Mouse (Mus musculus) intestine, postnatal 0 days (tissue): ENCODE measurements around the gene Tmem268. TPM values are rescaled to one million over a fixed set of nuclear protein-coding genes. Genes with fewer than 3 reads are reported as not detected.

ENCODE experiments used
- ATAC-seq: fragments of 200-750 bp; cut with Nextera tagmentation; 2 replicates; pipeline ENCODE4 v1.8.0; 2017; ENCODE audit warnings: mild to moderate bottlenecking, moderate TSS enrichment, moderate library complexity
- H3K27ac ChIP-seq: fragments of 300-500 bp; sonication (generic); 2 replicates; pipeline ENCODE4 v1.5.1; 2014; ENCODE audit warnings: mild to moderate bottlenecking, low read depth, low read length, moderate library complexity
- H3K27me3 ChIP-seq: fragments of 300-500 bp; sonication (generic); replicated peaks from 2 replicates; pipeline ENCODE4 v1.6.1; 2014; ENCODE audit warnings: low read length, mixed read lengths; ENCODE audit not compliant: control insufficient read depth, insufficient read depth
- H3K36me3 ChIP-seq: fragments of 300-500 bp; sonication (generic); 2 replicates; pipeline ENCODE4 v1.6.1; 2014; ENCODE audit warnings: mild to moderate bottlenecking, moderate library complexity; ENCODE audit not compliant: control insufficient read depth, insufficient read depth
- H3K4me1 ChIP-seq: fragments of 300-500 bp; sonication (generic); replicated peaks from 2 replicates; pipeline ENCODE4 v1.6.1; 2014; ENCODE audit warnings: antibody characterized with exemption, low read length, mixed read lengths; ENCODE audit not compliant: control insufficient read depth, insufficient read depth
- H3K4me2 ChIP-seq: fragments of 300-500 bp; sonication (generic); replicated peaks from 2 replicates; pipeline ENCODE4 v1.6.1; 2014; ENCODE audit warnings: low read depth, mild to moderate bottlenecking, moderate library complexity
- H3K4me3 ChIP-seq: fragments of 300-500 bp; sonication (generic); 2 replicates; pipeline ENCODE4 v1.5.1; 2014; ENCODE audit warnings: low read depth, low read length
- H3K9ac ChIP-seq: fragments of 300-500 bp; sonication (generic); 2 replicates; pipeline ENCODE4 v1.6.1; 2014; ENCODE audit warnings: mild to moderate bottlenecking, low read depth, low read length
- H3K9me3 ChIP-seq: fragments of 300-500 bp; sonication (generic); 2 replicates; pipeline ENCODE4 v1.6.1; 2016; ENCODE audit warnings: mixed run types; ENCODE audit not compliant: control insufficient read depth
- CTCF ChIP-seq: sonication (generic); IDR thresholded peaks from 2 replicates; pipeline ENCODE4 v1.5.1; 2016; ENCODE audit warnings: low read depth, mild to moderate bottlenecking, control low read depth, antibody characterized with exemption, moderate library complexity
- WGBS: fragments of 180-500 bp; shearing (Covaris S2); extraction: QIAGEN DNeasy Blood & Tissue Kit; methylation state at CpG from one replicate; pipeline ENCODE4 v1.1.7; 2014; 5-methylcytosine and 5-hydroxymethylcytosine counted together
- polyA plus RNA-seq: library from polyadenylated mRNA; unstranded; fragments of >200 nt; fragmentation: Nextera tagmentation; extraction: Ambion mirVana; gene quantifications from 2 replicates; pipeline ENCODE4 v1.2.1, GENCODE M21; 2015

Tmem268 gene
- polyA plus RNA-seq, 1 experiment from 2014 or later = 15.5 TPM

DNA sequence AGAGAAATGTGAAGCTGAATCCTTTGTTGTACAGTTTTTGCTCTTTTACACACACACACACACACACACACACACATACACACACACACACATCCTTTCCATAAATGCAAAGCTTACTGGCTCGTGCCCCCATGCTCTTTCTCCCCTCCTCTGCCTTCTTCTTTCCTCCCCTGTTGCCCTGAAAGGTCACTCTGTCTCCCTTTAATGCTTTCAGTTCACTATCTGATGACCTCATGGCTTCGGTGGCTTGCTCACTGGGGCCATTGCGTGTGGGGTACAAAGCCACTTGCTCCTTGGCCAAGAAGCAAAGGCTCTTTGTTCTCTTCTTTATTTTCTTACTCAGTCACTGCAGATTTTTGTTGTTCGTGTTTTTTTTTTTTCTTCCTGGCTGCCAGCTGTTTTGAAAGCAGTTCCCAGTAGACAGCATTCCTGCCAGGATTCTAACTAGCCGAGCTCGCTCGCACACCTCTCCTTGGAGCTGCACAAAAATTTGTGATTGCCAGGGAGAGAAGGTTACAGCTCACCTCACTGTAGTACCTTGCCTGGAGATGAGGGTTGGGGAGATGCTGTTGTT, 11.7 kb downstream of the Tmem268 start:
- H3K27ac ChIP-seq = no peak overlapping the region
- no peaks in the 10 kb centered on the region for H3K27me3 ChIP-seq
- H3K9ac ChIP-seq = no peak overlapping the region
- ATAC-seq = no peak
- WGBS = 50% methylated on average over 7 of the region's 7 CpGs
- no peaks in the 10 kb centered on the region for H3K9me3 ChIP-seq
- no peaks in the 10 kb centered on the region for H3K4me1 ChIP-seq
- no peak for TF ChIP-seq CTCF
- H3K4me2 ChIP-seq = no peak overlapping the region
- H3K4me3 ChIP-seq = no peak overlapping the region
- H3K36me3 ChIP-seq = peaks cover 71% of the 10 kb centered on the region

DNA sequence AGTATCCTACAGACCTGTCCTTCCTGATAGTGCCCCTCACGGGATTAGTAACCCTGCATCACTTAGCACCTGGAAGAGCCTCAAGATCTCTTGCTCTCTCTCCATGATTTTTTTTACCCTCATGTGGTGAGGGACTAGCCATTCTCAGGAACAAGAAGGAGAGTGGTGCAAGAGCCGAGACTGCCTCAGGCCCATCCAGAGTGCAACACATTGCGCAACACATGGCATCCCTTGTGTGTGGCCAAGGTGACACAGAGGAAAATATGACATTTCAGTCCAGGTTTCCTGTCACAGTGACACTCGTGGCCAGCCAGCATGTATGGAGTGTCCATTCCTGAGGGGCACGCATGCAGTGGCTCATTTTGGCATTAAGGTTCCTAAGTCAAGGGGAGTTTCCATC, 14.0 kb downstream of the Tmem268 start:
- no peak for TF ChIP-seq CTCF
- Histone ChIP-seq H3K9me3 (no peaks in the 10 kb centered on the region), H3K4me2 (no peak overlapping the region), H3K4me3 (no peak overlapping the region), H3K9ac (no peak overlapping the region), H3K27ac (no peak overlapping the region), H3K27me3 (no peaks in the 10 kb centered on the region), H3K36me3 (peaks cover 61% of the 10 kb centered on the region), H3K4me1 (no peaks in the 10 kb centered on the region)
- 87% methylated on average over 5 of the region's 5 CpGs for WGBS
- no peak for ATAC-seq

DNA sequence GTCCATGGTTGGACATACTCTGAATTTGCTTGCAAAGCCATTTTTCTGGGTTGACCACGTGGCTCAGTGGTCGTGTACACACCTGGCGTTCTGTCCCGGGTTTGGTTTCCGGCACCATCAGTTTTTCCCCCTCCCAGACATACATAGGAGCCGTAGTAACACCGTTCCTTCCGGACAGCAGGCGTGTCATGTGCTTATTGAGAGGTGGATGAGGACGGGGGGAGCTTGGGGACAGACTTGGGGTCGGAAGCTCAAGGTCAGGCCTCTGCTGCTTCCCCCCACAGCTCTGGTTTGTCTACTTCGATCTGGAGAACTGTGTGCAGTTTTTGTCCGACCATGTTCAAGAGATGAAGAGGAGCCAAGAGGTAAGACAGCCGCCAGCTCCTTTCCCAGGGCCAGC, 21.1 kb downstream of the Tmem268 start:
- H3K4me2 ChIP-seq = no peak overlapping the region
- TF ChIP-seq CTCF = no peak
- peaks cover 36% of the 10 kb centered on the region for H3K36me3 ChIP-seq
- no peaks in the 10 kb centered on the region for H3K4me1 ChIP-seq
- no peak overlapping the region for H3K9ac ChIP-seq
- no peak for ATAC-seq
- no peaks in the 10 kb centered on the region for H3K27me3 ChIP-seq
- 84% methylated on average over 14 of the region's 14 CpGs for WGBS
- H3K9me3 ChIP-seq = no peaks in the 10 kb centered on the region
- H3K27ac ChIP-seq = no peak overlapping the region
- H3K4me3 ChIP-seq = no peak overlapping the region

DNA sequence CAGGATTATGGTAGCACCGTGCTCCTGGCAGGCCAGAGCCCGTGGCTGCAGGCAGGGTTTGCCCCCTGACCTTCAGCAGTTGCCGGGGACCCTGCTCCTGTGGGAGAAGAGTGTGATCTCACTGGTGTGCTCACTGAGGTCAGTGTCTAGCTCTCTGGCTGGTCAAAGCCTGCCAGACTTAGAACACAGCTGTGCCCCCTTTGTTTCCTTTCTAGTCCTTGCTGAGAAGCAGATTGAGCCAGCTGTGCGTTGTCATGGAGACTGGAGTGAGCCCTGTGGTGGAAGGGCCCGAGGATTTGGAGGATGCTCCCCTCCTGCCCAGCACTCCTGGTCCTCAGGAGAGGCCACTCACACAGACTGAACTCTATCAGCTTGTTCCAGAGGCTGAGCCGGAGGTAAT, 21.5 kb downstream of the Tmem268 start:
- Histone ChIP-seq H3K4me3 (no peak overlapping the region), H3K27ac (no peak overlapping the region), H3K27me3 (no peaks in the 10 kb centered on the region), H3K9ac (no peak overlapping the region), H3K9me3 (no peaks in the 10 kb centered on the region), H3K36me3 (peaks cover 39% of the 10 kb centered on the region), H3K4me2 (no peak overlapping the region), H3K4me1 (no peaks in the 10 kb centered on the region)
- TF ChIP-seq CTCF = no peak
- no peak for ATAC-seq
- 69% methylated on average over 6 of the region's 6 CpGs for WGBS

DNA sequence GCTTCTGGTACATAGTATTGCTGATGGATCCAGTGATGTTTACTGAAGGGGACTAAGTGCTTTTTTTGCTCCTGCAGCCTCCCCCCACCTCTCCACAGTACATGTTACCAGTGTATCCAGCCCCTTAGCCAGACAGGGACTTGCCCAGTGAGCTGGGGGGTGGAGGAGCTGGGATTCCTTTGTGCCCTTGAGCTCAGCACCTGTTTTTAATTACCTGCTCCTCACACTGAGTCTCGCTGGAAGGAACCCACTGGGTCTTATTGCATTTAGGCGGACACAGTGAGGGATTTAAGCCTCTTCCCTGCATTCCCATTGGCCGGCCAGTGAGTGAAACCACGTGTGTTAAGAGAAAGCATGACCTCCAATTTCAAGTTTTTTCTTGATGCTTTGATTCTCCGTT, 24.0 kb downstream of the Tmem268 start:
- Histone ChIP-seq H3K27ac (no peak overlapping the region), H3K36me3 (peaks cover 35% of the 10 kb centered on the region), H3K9ac (no peak overlapping the region), H3K9me3 (no peaks in the 10 kb centered on the region), H3K4me1 (no peaks in the 10 kb centered on the region), H3K4me3 (no peak overlapping the region), H3K4me2 (no peak overlapping the region), H3K27me3 (no peaks in the 10 kb centered on the region)
- no peak for TF ChIP-seq CTCF
- no peak for ATAC-seq
- 85% methylated on average over 5 of the region's 5 CpGs for WGBS

DNA sequence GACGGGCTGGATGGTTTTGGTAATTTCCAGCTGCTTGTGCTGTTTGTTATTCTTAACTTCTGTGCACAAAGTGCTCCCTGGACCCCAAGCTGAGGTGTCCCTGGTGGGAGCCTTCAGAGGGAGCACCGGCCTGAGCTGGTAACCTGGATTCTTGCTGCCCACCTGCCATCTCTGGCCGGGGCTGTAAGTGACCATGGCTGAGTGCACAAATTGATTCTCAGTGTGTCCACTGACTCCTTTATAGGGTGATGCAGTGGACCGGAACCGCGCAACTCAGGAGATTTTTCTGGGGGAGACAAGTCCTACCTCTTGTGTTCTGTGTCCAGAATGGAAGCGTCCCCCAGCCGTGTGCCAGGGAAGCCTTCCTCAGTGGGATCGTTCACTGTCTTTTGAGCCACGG, 26.6 kb downstream of the Tmem268 start:
- H3K4me2 ChIP-seq = no peak overlapping the region
- TF ChIP-seq CTCF = no peak
- no peak overlapping the region for H3K9ac ChIP-seq
- 91% methylated on average over 10 of the region's 10 CpGs for WGBS
- no peaks in the 10 kb centered on the region for H3K9me3 ChIP-seq
- ATAC-seq = no peak
- H3K27me3 ChIP-seq = no peaks in the 10 kb centered on the region
- no peaks in the 10 kb centered on the region for H3K4me1 ChIP-seq
- H3K36me3 ChIP-seq = peaks cover 18% of the 10 kb centered on the region
- no peak overlapping the region for H3K4me3 ChIP-seq
- H3K27ac ChIP-seq = no peak overlapping the region

DNA sequence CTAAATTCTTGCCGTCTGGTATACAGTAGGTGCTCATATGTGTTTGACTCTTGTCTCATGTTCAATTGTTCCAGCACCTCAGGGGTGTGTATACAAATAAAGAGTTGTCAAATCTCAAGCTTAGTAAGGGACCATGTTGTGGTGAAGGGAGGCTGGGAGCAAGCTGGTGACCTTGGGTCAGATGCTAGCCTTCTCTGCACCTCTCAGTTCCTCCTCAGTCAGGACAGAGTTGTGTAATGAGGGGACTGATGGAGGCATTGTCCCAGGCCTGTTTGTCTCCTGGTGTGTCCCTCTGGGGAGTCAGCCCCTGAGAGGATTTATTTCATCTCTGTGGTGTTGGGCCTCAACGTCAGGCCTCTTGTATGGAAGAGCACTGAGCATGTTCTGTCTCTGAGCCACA, 27.7 kb downstream of the Tmem268 start:
- Histone ChIP-seq H3K9me3 (no peaks in the 10 kb centered on the region), H3K4me1 (no peaks in the 10 kb centered on the region), H3K27me3 (no peaks in the 10 kb centered on the region), H3K27ac (no peak overlapping the region), H3K9ac (no peak overlapping the region), H3K4me3 (no peak overlapping the region), H3K4me2 (no peak overlapping the region), H3K36me3 (peaks cover 16% of the 10 kb centered on the region)
- no peak for TF ChIP-seq CTCF
- no peak for ATAC-seq
- 86% methylated on average over 2 of the region's 2 CpGs for WGBS
